Mouse (Mus musculus): Measurements from ENCODE around the gene Patz1. TPM values are rescaled to one million over a fixed set of nuclear protein-coding genes. Genes with fewer than 3 reads are reported as not detected.

The Patz1 gene
- total RNA-seq, 2 experiments from 2014 or later, result 26.6 to 30.4 TPM

- DNase-seq, result no peak
- intact Hi-C loops (cut with DNase I), result loop anchor here (5.0 kb wide), 2 partner anchors 59 to 164 kb away; partner anchors contain the start of genes Limk2 and Selenom
Measured at GRCm38 (mm10) chr11:3347835-3348195, 59.1 kb downstream of the Patz1 start.

DNA sequence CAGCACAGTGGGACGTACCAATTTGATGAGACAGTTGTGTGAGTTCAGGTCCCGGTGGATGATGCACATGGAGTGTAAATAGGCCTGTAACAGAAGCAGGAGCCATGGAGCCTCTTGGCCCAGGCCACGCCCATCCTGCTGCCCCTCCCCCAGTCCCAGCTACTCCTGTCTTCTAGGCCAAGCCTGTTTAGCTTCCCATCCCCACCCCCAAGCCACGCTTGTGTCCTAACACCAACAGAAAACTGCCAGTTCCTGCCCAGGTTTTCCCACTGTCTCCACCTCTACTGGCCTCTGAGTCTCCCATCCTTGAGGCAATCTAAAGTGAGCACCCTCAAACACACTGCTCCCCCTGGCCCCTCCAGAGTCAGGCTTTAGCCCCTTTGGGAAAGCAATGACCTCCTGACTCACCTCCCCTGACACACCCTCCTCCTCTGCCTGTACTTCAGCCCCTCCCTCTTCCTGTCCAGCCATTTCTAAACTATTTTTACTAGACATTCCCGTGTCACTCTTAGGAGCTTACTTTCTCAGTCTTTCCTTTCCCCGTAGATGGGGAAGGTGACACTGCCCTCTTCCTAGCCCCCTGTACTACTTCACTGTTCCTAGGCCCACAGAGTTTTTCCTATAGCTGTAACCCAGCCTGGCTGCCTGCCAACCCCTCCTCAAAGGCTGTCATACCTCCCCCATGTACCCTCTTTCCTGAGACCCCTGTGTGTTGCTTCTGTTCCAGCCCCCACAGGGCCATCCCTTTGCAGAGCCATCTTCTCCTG, 60.1 kb downstream of the Patz1 start:
- peak in 1 of 2 experiments; percentile 52 for DNase-seq
- intact Hi-C loops (cut with DNase I), result loop anchor here (5.0 kb wide), 2 partner anchors 59 to 164 kb away; partner anchors contain the start of genes Limk2 and Selenom

- no peak for DNase-seq
- intact Hi-C loops (cut with DNase I), result loop anchor here (5.0 kb wide), 2 partner anchors 58 to 163 kb away; partner anchors contain the start of genes Limk2 and Selenom
Measured at GRCm38 (mm10) chr11:3349343-3349695, 60.6 kb downstream of the Patz1 start.

GRCm38 (mm10) chr11:3352131-3352530, 63.5 kb downstream of the Patz1 start:
- intact Hi-C loops (cut with DNase I), result no loop called here
- no peak for DNase-seq

GRCm38 (mm10) chr11:3352990-3353585, 64.4 kb downstream of the Patz1 start:
- peak in 1 of 2 experiments; percentile 37 for DNase-seq
- intact Hi-C loops (cut with DNase I), result no loop called here

Other genes with a start within 250 kb of the Patz1 start
- gene Sfi1, start 95.4 kb upstream of the Patz1 start, total RNA-seq (2021), result 10 to 100 TPM; 22.6 to 24.0 TPM
- 10 to 100 TPM; 41.5 to 43.0 TPM for gene Eif4enif1, start 86.5 kb upstream of the Patz1 start, total RNA-seq (2021)
- 10 to 100 TPM; 58.5 to 63.1 TPM for gene Drg1, start 22.5 kb upstream of the Patz1 start, total RNA-seq (2021)
- 10 to 100 TPM; 34.0 to 39.8 TPM for gene Pik3ip1, start 41.5 kb downstream of the Patz1 start, total RNA-seq (2021)
- 10 to 100 TPM; 21.6 to 24.9 TPM for gene Limk2, start 120.3 kb downstream of the Patz1 start, total RNA-seq (2021)
- gene Rnf185, start 163.5 kb downstream of the Patz1 start, total RNA-seq (2021), result 10 to 100 TPM; 22.6 to 23.0 TPM
- under 1 TPM; 0.10 to 0.22 TPM for gene Pla2g3, start 199.4 kb downstream of the Patz1 start, total RNA-seq (2021)
- gene Inpp5j, start 215.9 kb downstream of the Patz1 start, total RNA-seq (2021), result 10 to 100 TPM; 18.9 to 21.7 TPM
- 10 to 100 TPM; 42.1 to 44.0 TPM for gene Selenom, start 225.8 kb downstream of the Patz1 start, total RNA-seq (2021)

Data from heart, postnatal 14 days (tissue).